Mouse (Mus musculus): ENCODE data around the gene Sv2c. TPM values are rescaled to one million over a fixed set of nuclear protein-coding genes. Genes with fewer than 3 reads are reported as not detected.
"Not testable (repeated sequence)": the region's sequence is repeated elsewhere in the genome, so short reads cannot be mapped to it uniquely, and the experiment has no call there.

Gene Sv2c
- polyA plus RNA-seq, 1 experiment = 0.18 TPM

DNA sequence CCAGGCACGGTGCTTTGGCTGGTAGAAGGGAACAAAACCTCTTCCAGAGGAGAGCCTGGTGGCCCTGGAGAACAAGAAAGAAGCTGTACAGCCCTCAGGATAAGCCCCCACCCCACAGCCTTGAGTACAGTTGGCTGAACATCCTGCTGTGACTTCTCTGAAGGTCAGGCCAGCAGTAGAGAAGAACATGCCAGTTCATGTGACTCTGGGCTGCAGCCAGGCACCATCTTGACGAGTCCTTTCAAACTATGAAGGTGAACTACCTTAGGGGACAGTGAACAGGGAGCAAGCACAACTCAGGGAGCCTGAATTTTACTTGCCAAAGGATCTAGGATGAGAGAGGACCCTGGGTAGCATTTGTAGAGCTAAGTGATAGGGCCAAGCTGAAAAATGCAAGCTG is 19.7 kb downstream of the Sv2c start:
- no peak for TF ChIP-seq POLR2A (IDR thresholded peaks at IDR 0.05; ENCODE audit: low read depth, low read length)
- TF ChIP-seq CTCF (IDR thresholded peaks at IDR 0.05; ENCODE audit: extremely low read depth, insufficient read depth, insufficient read length, insufficient replicate concordance) = no peak
- no peak overlapping the region for H3K4me3 ChIP-seq (ENCODE audit: extremely low read depth, insufficient read depth, insufficient read length)
- 77% methylated on average over 2 of the region's 2 CpGs for WGBS

DNA sequence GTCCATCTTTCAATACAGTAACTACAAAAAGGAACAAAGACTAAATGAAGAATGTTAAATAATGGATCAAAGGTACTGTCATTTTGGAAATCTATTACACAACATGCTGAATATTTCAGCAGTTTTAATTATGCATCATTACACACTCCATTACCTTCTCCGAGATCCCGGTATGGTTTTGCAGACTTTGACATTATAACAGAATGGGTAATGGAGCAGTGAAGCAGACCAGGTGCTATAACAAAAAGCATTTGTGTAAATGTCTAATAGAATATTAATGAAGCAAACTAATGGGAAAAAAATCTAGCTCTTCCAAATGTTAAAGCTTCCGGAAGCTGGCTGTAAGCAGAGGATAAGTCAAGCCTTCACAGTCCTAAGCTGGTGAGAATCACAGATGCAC is 21.6 kb downstream of the Sv2c start:
- Histone ChIP-seq H3K27ac (ENCODE audit: insufficient read depth, low read length) (no peak overlapping the region), H3K4me3 (ENCODE audit: extremely low read depth, insufficient read depth, insufficient read length) (no peak overlapping the region), H3K36me3 (ENCODE audit: control insufficient read depth, insufficient read depth, low read length) (no peaks in the 10 kb centered on the region), H3K4me1 (ENCODE audit: control insufficient read depth, insufficient read depth, insufficient read length) (no peaks in the 10 kb centered on the region), H3K27me3 (ENCODE audit: control insufficient read depth, insufficient read depth, low read length) (no peaks in the 10 kb centered on the region)
- no peak for TF ChIP-seq POLR2A (IDR thresholded peaks at IDR 0.05; ENCODE audit: low read depth, low read length)
- no peak for TF ChIP-seq CTCF (IDR thresholded peaks at IDR 0.05; ENCODE audit: extremely low read depth, insufficient read depth, insufficient read length, insufficient replicate concordance)
- WGBS = 91% methylated on average over 3 of the region's 3 CpGs
- no peak for DNase-seq (ENCODE audit: low read depth in 1 of 2, low spot score in 2 of 2)

More for the DNA sequence above, 19.7 kb downstream of the Sv2c start:
- Histone ChIP-seq H3K27ac (ENCODE audit: insufficient read depth, low read length) (no peak overlapping the region), H3K4me1 (ENCODE audit: control insufficient read depth, insufficient read depth, insufficient read length) (no peaks in the 10 kb centered on the region), H3K27me3 (ENCODE audit: control insufficient read depth, insufficient read depth, low read length) (no peaks in the 10 kb centered on the region), H3K36me3 (ENCODE audit: control insufficient read depth, insufficient read depth, low read length) (no peaks in the 10 kb centered on the region)
- DNase-seq (ENCODE audit: low read depth in 1 of 2, low spot score in 2 of 2) = no peak

DNA sequence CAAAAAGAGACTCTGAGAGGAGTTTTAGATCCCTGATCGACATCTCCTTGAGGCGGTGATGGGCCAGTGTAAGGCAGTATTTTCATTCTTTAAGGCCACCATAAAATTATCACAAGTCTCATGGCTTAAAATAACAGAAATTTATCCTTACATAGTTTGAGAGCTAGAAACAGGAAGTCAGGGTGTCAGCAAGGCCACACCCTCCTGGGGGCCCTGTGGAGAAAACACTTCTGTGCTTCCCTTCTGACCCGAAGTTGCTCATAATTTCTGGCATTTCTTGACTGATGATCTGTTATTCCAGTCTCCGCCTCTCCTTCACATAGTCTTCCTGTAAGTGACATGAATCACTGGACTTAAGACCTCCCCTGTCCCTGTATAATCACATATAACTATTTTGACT is 26.0 kb downstream of the Sv2c start:
- TF ChIP-seq POLR2A (IDR thresholded peaks at IDR 0.05; ENCODE audit: low read depth, low read length) (no peak), CTCF (IDR thresholded peaks at IDR 0.05; ENCODE audit: extremely low read depth, insufficient read depth, insufficient read length, insufficient replicate concordance) (no peak)
- DNase-seq (ENCODE audit: low read depth in 1 of 2, low spot score in 2 of 2) = no peak
- H3K4me3 ChIP-seq (ENCODE audit: extremely low read depth, insufficient read depth, insufficient read length) = no peak overlapping the region
- no peaks in the 10 kb centered on the region for H3K27me3 ChIP-seq (ENCODE audit: control insufficient read depth, insufficient read depth, low read length)
- 56% methylated on average over 4 of the region's 4 CpGs for WGBS
- H3K36me3 ChIP-seq (ENCODE audit: control insufficient read depth, insufficient read depth, low read length) = no peaks in the 10 kb centered on the region
- no peaks in the 10 kb centered on the region for H3K4me1 ChIP-seq (ENCODE audit: control insufficient read depth, insufficient read depth, insufficient read length)
- H3K27ac ChIP-seq (ENCODE audit: insufficient read depth, low read length) = no peak overlapping the region

DNA sequence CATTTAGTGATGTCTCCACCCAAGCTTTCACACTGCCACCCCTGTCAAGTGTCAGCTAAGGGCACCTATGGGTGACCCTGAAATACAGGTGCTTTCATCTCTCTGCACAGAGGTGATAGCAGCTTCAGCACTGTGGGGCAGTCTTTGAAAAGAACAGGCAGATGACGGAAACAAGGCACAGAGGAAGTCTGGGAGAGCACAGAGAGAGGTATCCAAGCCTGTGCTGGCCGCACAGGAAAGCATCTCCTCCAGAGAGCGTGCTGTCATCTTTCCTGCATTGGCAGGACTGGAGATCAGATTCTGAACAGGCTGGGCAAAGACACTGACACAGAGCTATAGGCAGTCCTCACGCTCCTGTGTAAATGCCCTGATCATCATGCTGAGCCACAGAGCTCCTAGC is 41.4 kb downstream of the Sv2c start:
- DNase-seq (ENCODE audit: low read depth in 1 of 2, low spot score in 2 of 2) = no peak
- H3K27ac ChIP-seq (ENCODE audit: insufficient read depth, low read length) = no peak overlapping the region
- H3K36me3 ChIP-seq (ENCODE audit: control insufficient read depth, insufficient read depth, low read length) = no peaks in the 10 kb centered on the region
- TF ChIP-seq POLR2A (IDR thresholded peaks at IDR 0.05; ENCODE audit: low read depth, low read length) (no peak), CTCF (IDR thresholded peaks at IDR 0.05; ENCODE audit: extremely low read depth, insufficient read depth, insufficient read length, insufficient replicate concordance) (no peak)
- H3K27me3 ChIP-seq (ENCODE audit: control insufficient read depth, insufficient read depth, low read length) = no peaks in the 10 kb centered on the region
- 84% methylated on average over 4 of the region's 4 CpGs for WGBS
- no peak overlapping the region for H3K4me3 ChIP-seq (ENCODE audit: extremely low read depth, insufficient read depth, insufficient read length)
- no peaks in the 10 kb centered on the region for H3K4me1 ChIP-seq (ENCODE audit: control insufficient read depth, insufficient read depth, insufficient read length)

DNA sequence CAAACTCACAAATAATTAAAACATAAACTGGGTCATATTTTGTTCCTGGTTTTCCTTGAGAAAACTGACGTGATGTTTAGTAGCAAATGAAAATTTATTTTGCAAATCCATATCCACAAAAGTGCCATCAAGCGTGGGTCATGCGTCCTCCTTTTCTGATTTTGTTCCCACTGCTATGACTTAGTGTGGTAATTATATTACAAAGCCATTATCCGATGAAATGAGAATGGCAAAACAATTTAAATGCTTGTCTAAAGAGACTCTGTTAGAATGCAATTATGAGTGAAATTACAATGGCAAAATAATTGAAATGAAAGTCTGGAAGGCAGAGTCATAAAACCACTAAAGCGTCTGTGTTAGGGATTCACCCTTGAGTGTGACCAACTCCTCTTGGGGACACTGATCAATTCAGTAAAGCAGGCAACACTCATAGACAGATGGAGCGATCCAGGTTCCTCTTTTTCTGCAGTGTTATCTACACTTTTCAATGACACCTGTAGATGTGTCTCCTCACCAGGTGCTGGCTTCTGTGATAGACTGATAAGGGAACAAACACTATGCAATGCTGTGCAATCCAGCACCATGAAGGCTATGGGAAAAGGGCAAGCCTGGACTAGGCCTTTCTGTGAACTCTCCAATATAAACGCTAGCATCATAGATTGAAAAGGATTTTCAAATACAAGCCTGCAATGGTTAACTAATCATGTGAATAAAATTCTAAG is 46.6 kb downstream of the Sv2c start:
- Histone ChIP-seq H3K27me3 (ENCODE audit: control insufficient read depth, insufficient read depth, low read length) (no peaks in the 10 kb centered on the region), H3K36me3 (ENCODE audit: control insufficient read depth, insufficient read depth, low read length) (no peaks in the 10 kb centered on the region), H3K4me1 (ENCODE audit: control insufficient read depth, insufficient read depth, insufficient read length) (no peaks in the 10 kb centered on the region), H3K4me3 (ENCODE audit: extremely low read depth, insufficient read depth, insufficient read length) (no peak overlapping the region), H3K27ac (ENCODE audit: insufficient read depth, low read length) (no peak overlapping the region)
- 79% methylated on average over 7 of the region's 7 CpGs for WGBS
- no peak for DNase-seq (ENCODE audit: low read depth in 1 of 2, low spot score in 2 of 2)
- no peak for TF ChIP-seq POLR2A (IDR thresholded peaks at IDR 0.05; ENCODE audit: low read depth, low read length)
- TF ChIP-seq CTCF (IDR thresholded peaks at IDR 0.05; ENCODE audit: extremely low read depth, insufficient read depth, insufficient read length, insufficient replicate concordance) = no peak

DNA sequence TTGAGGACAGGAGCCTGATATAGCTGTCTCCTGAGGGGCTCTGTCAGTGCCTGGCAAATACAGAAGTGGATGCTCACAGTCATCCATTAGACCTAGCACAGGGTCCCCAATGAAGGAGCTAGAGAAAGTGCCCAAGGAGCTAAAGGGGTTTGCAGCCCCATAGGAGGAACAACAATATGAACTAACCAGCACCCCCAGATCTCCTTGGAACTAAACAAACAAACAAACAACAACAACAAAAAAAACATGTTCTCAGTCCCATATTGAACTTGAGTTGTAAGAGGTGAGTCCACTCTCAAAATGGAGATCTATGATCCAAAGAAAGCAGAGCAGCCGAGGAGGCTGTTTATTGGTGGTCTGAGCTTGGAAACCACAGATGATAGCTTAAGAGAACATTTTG is 50.6 kb downstream of the Sv2c start, which contains the start of gene Gm17190:
Gene Gm17190, plus strand, starts transcription at position 301 of the 400 bp plus-strand sequence.
- DNase-seq (ENCODE audit: low read depth in 1 of 2, low spot score in 2 of 2); H3K4me1 ChIP-seq (ENCODE audit: control insufficient read depth, insufficient read depth, insufficient read length); H3K4me3 ChIP-seq (ENCODE audit: extremely low read depth, insufficient read depth, insufficient read length); H3K27ac ChIP-seq (ENCODE audit: insufficient read depth, low read length); H3K27me3 ChIP-seq (ENCODE audit: control insufficient read depth, insufficient read depth, low read length); H3K36me3 ChIP-seq (ENCODE audit: control insufficient read depth, insufficient read depth, low read length): not testable (repeated sequence)
- 86% methylated on average over 1 of the region's 1 CpGs for WGBS

DNA sequence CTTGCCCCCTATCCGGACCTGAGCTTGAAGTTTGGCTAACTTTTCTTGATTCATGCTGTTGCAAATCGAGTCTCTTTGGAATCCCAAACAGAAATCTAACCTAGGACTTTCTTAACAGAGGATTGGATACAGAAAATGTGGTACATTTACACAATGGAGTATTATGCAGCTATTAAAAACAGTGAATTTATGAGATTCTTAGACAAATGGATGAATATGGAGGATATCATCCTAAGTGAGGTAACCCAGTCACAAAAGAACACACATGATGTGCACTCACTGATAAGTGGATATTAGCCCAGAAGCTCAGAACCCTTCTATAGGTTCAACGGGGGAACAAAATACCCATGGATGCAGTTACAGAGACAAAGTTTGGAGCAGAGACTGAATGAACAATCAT is 51.1 kb downstream of the Sv2c start, which contains the start of gene Gm20075:
Gene Gm20075, minus strand, starts transcription at position 101 of the 400 bp plus-strand sequence.
- not testable (repeated sequence) for H3K27ac ChIP-seq (ENCODE audit: insufficient read depth, low read length); H3K27me3 ChIP-seq (ENCODE audit: control insufficient read depth, insufficient read depth, low read length); DNase-seq (ENCODE audit: low read depth in 1 of 2, low spot score in 2 of 2); H3K4me1 ChIP-seq (ENCODE audit: control insufficient read depth, insufficient read depth, insufficient read length); H3K4me3 ChIP-seq (ENCODE audit: extremely low read depth, insufficient read depth, insufficient read length); H3K36me3 ChIP-seq (ENCODE audit: control insufficient read depth, insufficient read depth, low read length)
- 86% methylated on average over 3 of the region's 3 CpGs for WGBS

All from spleen, adult 2 months (tissue).